Mouse (Mus musculus): ENCODE data around the gene Tnc. TPM values are rescaled to one million over a fixed set of nuclear protein-coding genes. Genes with fewer than 3 reads are reported as not detected.

Gene Tnc
- polyA plus RNA-seq, 1 experiment from 2014 or later = 2.6 TPM

- Histone ChIP-seq H3K27ac (no peak overlapping the region), H3K36me3 (no peaks in the 10 kb centered on the region), H3K9me3 (replicated peaks) (no peaks in the 10 kb centered on the region), H3K9ac (no peak overlapping the region), H3K4me2 (no peak overlapping the region), H3K27me3 (no peaks in the 10 kb centered on the region), H3K4me1 (replicated peaks) (no peaks in the 10 kb centered on the region), H3K4me3 (replicated peaks) (no peak overlapping the region)
- WGBS (ENCODE audit: insufficient replicate concordance) = 19% methylated on average over 10 of the region's 10 CpGs
- ATAC-seq (ENCODE audit: low read depth) (no peak), DNase-seq (no peak)
Observed at GRCm38 (mm10) chr4:64065266-64065665, 18.5 kb upstream of the Tnc start.

GRCm38 (mm10) chr4:64058856-64059231 lies 12.0 kb upstream of the Tnc start:
- H3K9ac ChIP-seq = no peak overlapping the region
- no peak overlapping the region for H3K4me2 ChIP-seq
- no peaks in the 10 kb centered on the region for H3K27me3 ChIP-seq
- H3K4me1 ChIP-seq (replicated peaks) = no peaks in the 10 kb centered on the region
- no peak overlapping the region for H3K4me3 ChIP-seq (replicated peaks)
- no peaks in the 10 kb centered on the region for H3K36me3 ChIP-seq
- DNase-seq (no peak), ATAC-seq (ENCODE audit: low read depth) (no peak)
- no peak overlapping the region for H3K27ac ChIP-seq
- no peaks in the 10 kb centered on the region for H3K9me3 ChIP-seq (replicated peaks)
- 46% methylated on average over 6 of the region's 6 CpGs for WGBS (ENCODE audit: insufficient replicate concordance)

DNA sequence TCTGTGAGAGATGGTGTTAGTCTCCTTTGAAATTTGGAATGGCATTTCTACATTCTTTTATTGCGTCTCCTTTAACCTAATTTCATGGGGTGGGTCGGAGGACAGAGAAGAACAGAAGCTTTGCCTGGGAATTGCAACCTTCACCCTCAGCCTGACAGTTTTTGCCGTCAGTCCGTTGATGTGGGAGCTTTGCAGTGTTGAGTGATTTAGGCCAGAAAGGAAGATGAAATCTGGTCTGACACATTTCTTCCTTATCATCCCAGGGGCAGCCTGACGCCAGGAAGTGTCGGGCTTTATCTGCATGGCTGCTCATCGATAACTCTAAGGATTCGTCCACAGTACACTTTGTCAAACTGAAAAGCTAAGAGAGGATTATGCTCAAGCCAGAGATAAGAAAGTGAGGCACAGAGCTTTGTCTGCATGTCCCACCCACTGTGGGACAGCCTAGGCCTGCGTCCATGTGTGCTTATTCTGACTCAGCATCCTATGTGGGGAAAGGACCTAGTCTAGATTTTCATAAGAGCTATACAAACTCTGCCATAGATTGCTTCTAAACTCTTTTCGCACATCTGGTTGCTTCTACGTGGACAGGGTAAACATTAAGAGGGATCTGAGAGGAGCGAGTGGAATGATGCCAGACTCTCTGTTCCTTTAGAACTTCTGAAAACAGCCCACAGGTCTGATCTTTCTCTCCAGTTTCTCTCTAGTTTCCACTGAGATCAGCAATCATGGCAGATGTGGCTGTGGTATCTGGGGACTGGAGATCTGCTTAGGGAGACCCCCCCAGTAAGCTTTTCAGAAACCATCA lies 11.4 kb upstream of the Tnc start:
- Histone ChIP-seq H3K4me3 (replicated peaks) (no peak overlapping the region), H3K4me1 (replicated peaks) (no peaks in the 10 kb centered on the region), H3K36me3 (no peaks in the 10 kb centered on the region), H3K27ac (no peak overlapping the region), H3K9me3 (replicated peaks) (no peaks in the 10 kb centered on the region), H3K27me3 (no peaks in the 10 kb centered on the region), H3K9ac (no peak overlapping the region), H3K4me2 (no peak overlapping the region)
- 24% methylated on average over 12 of the region's 12 CpGs for WGBS (ENCODE audit: insufficient replicate concordance)
- ATAC-seq (ENCODE audit: low read depth) = no peak
- no peak for DNase-seq

GRCm38 (mm10) chr4:64048177-64048576 lies 1.4 kb upstream of the Tnc start:
- Histone ChIP-seq H3K4me2 (no peak overlapping the region), H3K27ac (no peak overlapping the region), H3K27me3 (peaks cover 26% of the 10 kb centered on the region; the same call in 1 of the 2 replicates), H3K4me1 (replicated peaks) (no peaks in the 10 kb centered on the region), H3K9ac (no peak overlapping the region), H3K36me3 (no peaks in the 10 kb centered on the region), H3K4me3 (replicated peaks) (no peak overlapping the region), H3K9me3 (replicated peaks) (no peaks in the 10 kb centered on the region)
- 57% methylated on average over 7 of the region's 7 CpGs for WGBS (ENCODE audit: insufficient replicate concordance)
- DNase-seq (no peak), ATAC-seq (ENCODE audit: low read depth) (no peak)

- DNase-seq (no peak), ATAC-seq (ENCODE audit: low read depth) (no peak)
- Histone ChIP-seq H3K9ac (no peak overlapping the region), H3K4me1 (replicated peaks) (no peaks in the 10 kb centered on the region), H3K36me3 (no peaks in the 10 kb centered on the region), H3K4me3 (replicated peaks) (no peak overlapping the region), H3K27ac (no peak overlapping the region), H3K9me3 (replicated peaks) (0 out of 2 replicates have a peak, but pooled peaks cover 2% of the 10 kb centered on the region), H3K27me3 (peaks cover 26% of the 10 kb centered on the region; the same call in 1 of the 2 replicates), H3K4me2 (no peak overlapping the region)
- 60% methylated on average over 4 of the region's 4 CpGs for WGBS (ENCODE audit: insufficient replicate concordance)
Observed at GRCm38 (mm10) chr4:64043893-64044292, 2.9 kb downstream of the Tnc start.

- DNase-seq = no peak
- no peak overlapping the region for H3K4me2 ChIP-seq
- peaks cover 26% of the 10 kb centered on the region; the same call in 1 of the 2 replicates for H3K27me3 ChIP-seq
- no peak overlapping the region for H3K9ac ChIP-seq
- WGBS (ENCODE audit: insufficient replicate concordance) = 68% methylated on average over 6 of the region's 6 CpGs
- no peak for ATAC-seq (ENCODE audit: low read depth)
- H3K36me3 ChIP-seq = no peaks in the 10 kb centered on the region
- H3K9me3 ChIP-seq (replicated peaks) = 0 out of 2 replicates have a peak, but pooled peaks cover 2% of the 10 kb centered on the region
- H3K4me3 ChIP-seq (replicated peaks) = no peak overlapping the region
- no peak overlapping the region for H3K27ac ChIP-seq
- H3K4me1 ChIP-seq (replicated peaks) = no peaks in the 10 kb centered on the region
Observed at GRCm38 (mm10) chr4:64043371-64043770, 3.4 kb downstream of the Tnc start.

DNA sequence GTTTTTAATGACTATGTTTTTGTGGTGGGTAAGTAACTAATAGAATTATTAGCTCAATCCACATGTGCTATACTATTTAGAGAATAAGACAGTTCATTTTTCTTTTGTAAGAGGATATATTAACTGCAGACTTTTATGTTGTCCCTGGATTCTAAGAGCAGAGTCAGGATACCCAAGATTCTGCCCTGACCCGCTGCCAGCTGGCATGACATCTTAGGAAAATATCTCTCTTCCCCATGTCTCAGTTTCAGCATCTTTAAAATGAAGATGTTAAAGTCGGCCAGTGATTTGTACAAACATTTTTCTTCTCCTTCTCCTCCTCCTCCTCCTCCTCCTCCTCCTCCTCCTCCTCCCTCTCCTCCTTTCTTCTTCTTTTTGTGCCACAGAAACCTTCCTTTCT lies 7.7 kb downstream of the Tnc start:
- Histone ChIP-seq H3K4me1 (replicated peaks) (no peaks in the 10 kb centered on the region), H3K9ac (no peak overlapping the region), H3K4me2 (no peak overlapping the region), H3K27ac (no peak overlapping the region), H3K9me3 (replicated peaks) (0 out of 2 replicates have a peak, but pooled peaks cover 2% of the 10 kb centered on the region), H3K27me3 (no peaks in the 10 kb centered on the region), H3K36me3 (no peaks in the 10 kb centered on the region), H3K4me3 (replicated peaks) (no peak overlapping the region)
- WGBS (ENCODE audit: insufficient replicate concordance) = 70% methylated on average over 2 of the region's 2 CpGs
- DNase-seq (no peak), ATAC-seq (ENCODE audit: low read depth) (no peak)

DNA sequence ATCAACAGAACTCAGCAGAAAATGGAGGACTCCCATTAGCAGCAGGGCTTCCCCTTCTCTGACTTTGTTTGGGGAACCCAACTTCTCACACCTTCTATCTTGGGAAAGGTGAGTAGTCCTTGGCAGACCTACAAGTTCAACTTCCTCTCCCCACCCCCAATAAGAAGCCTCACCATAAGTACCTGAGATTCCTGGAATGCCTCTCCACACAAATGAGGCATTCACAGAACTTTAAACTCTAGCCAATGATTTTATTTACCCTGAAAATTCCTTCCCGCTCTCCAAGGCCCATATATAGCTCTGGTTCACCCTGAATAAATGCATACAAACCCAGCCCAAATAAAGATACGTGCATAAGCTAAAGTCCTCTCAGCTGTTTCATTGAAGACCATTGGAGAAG lies 9.3 kb downstream of the Tnc start:
- H3K4me2 ChIP-seq = no peak overlapping the region
- no peaks in the 10 kb centered on the region for H3K4me1 ChIP-seq (replicated peaks)
- H3K4me3 ChIP-seq (replicated peaks) = no peak overlapping the region
- DNase-seq (no peak), ATAC-seq (ENCODE audit: low read depth) (no peak)
- no peaks in the 10 kb centered on the region for H3K27me3 ChIP-seq
- no peak overlapping the region for H3K9ac ChIP-seq
- no peak overlapping the region for H3K27ac ChIP-seq
- 54% methylated on average over 2 of the region's 2 CpGs for WGBS (ENCODE audit: insufficient replicate concordance)
- no peaks in the 10 kb centered on the region for H3K36me3 ChIP-seq
- 0 out of 2 replicates have a peak, but pooled peaks cover 2% of the 10 kb centered on the region for H3K9me3 ChIP-seq (replicated peaks)

- Histone ChIP-seq H3K36me3 (no peaks in the 10 kb centered on the region), H3K9ac (no peak overlapping the region), H3K4me1 (replicated peaks) (no peaks in the 10 kb centered on the region), H3K27ac (no peak overlapping the region), H3K4me2 (no peak overlapping the region), H3K4me3 (replicated peaks) (no peak overlapping the region), H3K27me3 (no peaks in the 10 kb centered on the region), H3K9me3 (replicated peaks) (no peaks in the 10 kb centered on the region)
- 61% methylated on average over 1 of the region's 1 CpGs for WGBS (ENCODE audit: insufficient replicate concordance)
- DNase-seq (no peak), ATAC-seq (ENCODE audit: low read depth) (no peak)
Observed at GRCm38 (mm10) chr4:64034724-64035123, 12.1 kb downstream of the Tnc start.

DNA sequence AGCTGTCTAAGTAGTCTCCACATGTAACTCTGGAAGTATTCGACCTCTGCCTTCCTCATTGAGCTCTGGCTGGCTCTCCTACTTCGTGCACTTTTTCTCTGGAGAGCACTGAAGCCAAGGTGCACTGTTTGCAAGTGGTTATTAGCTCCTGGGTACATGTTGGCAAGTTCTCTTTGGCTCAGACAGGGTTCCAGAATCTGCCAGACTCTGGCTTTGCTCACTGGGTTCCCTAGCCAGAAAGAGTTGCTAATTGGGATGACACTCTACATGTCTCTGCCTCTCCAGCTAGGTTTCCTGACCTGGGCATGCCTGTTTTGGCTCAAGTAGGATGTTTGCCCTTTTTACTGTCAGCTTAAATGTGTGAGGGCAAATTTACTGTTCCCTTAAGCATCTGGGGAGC lies 13.6 kb downstream of the Tnc start:
- Histone ChIP-seq H3K4me2 (no peak overlapping the region), H3K9me3 (replicated peaks) (no peaks in the 10 kb centered on the region), H3K36me3 (no peaks in the 10 kb centered on the region), H3K27me3 (no peaks in the 10 kb centered on the region), H3K9ac (no peak overlapping the region), H3K4me3 (replicated peaks) (no peak overlapping the region), H3K27ac (no peak overlapping the region), H3K4me1 (replicated peaks) (no peaks in the 10 kb centered on the region)
- 22% methylated on average over 2 of the region's 2 CpGs for WGBS (ENCODE audit: insufficient replicate concordance)
- ATAC-seq (ENCODE audit: low read depth) = no peak
- no peak for DNase-seq

- Histone ChIP-seq H3K4me2 (no peak overlapping the region), H3K4me3 (replicated peaks) (no peak overlapping the region), H3K27me3 (no peaks in the 10 kb centered on the region), H3K36me3 (no peaks in the 10 kb centered on the region), H3K9me3 (replicated peaks) (no peaks in the 10 kb centered on the region), H3K4me1 (replicated peaks) (no peaks in the 10 kb centered on the region), H3K27ac (no peak overlapping the region), H3K9ac (no peak overlapping the region)
- no peak for ATAC-seq (ENCODE audit: low read depth)
- DNase-seq = no peak
- WGBS (ENCODE audit: insufficient replicate concordance) = 32% methylated on average over 1 of the region's 1 CpGs
Observed at GRCm38 (mm10) chr4:64029486-64029885, 17.3 kb downstream of the Tnc start.

- no peak overlapping the region for H3K9ac ChIP-seq
- no peak overlapping the region for H3K4me2 ChIP-seq
- H3K9me3 ChIP-seq (replicated peaks) = no peaks in the 10 kb centered on the region
- WGBS (ENCODE audit: insufficient replicate concordance) = 75% methylated on average over 6 of the region's 6 CpGs
- no peaks in the 10 kb centered on the region for H3K4me1 ChIP-seq (replicated peaks)
- ATAC-seq (ENCODE audit: low read depth) (no peak), DNase-seq (no peak)
- H3K36me3 ChIP-seq = no peaks in the 10 kb centered on the region
- no peaks in the 10 kb centered on the region for H3K27me3 ChIP-seq
- H3K27ac ChIP-seq = no peak overlapping the region
- H3K4me3 ChIP-seq (replicated peaks) = no peak overlapping the region
Observed at GRCm38 (mm10) chr4:64025591-64025990, 21.2 kb downstream of the Tnc start.
